Mouse (Mus musculus) midbrain, embryonic 16.5 days (tissue): ENCODE results near the gene Stab2. TPM values are rescaled to one million over a fixed set of nuclear protein-coding genes. Genes with fewer than 3 reads are reported as not detected.

Source experiments
- ATAC-seq: fragments of 200-750 bp; cut with Nextera tagmentation; 2 replicates; pipeline ENCODE4 v1.8.0; 2017; ENCODE audit warnings: moderate TSS enrichment
- H3K27ac ChIP-seq: fragments of 300-500 bp; sonication (generic); 2 replicates; pipeline ENCODE4 v1.5.1; 2014; ENCODE audit warnings: mild to moderate bottlenecking, low read length, mixed read lengths
- H3K27me3 ChIP-seq: fragments of 300-500 bp; sonication (generic); 2 replicates; pipeline ENCODE4 v1.6.1; 2014; ENCODE audit warnings: low read depth, low read length, mixed read lengths; ENCODE audit not compliant: control insufficient read depth, insufficient read depth
- H3K36me3 ChIP-seq: fragments of 300-500 bp; sonication (generic); 2 replicates; pipeline ENCODE4 v1.6.1; 2014; ENCODE audit warnings: mild to moderate bottlenecking, low read length, moderate library complexity, mixed read lengths; ENCODE audit not compliant: control insufficient read depth, insufficient read depth
- H3K4me1 ChIP-seq: fragments of 300-500 bp; sonication (generic); 2 replicates; pipeline ENCODE4 v1.6.1; 2014; ENCODE audit warnings: mild to moderate bottlenecking, low read length, mixed read lengths; ENCODE audit not compliant: control insufficient read depth, insufficient read depth
- H3K4me2 ChIP-seq: fragments of 300-500 bp; sonication (generic); 2 replicates; pipeline ENCODE4 v1.6.1; 2014; ENCODE audit warnings: mild to moderate bottlenecking, low read length, mixed read lengths
- H3K4me3 ChIP-seq: fragments of 300-500 bp; sonication (generic); 2 replicates; pipeline ENCODE4 v1.5.1; 2014; ENCODE audit warnings: low read depth, mild to moderate bottlenecking, low read length, moderate library complexity, mixed read lengths
- H3K9ac ChIP-seq: fragments of 300-500 bp; sonication (generic); 2 replicates; pipeline ENCODE4 v1.6.1; 2014; ENCODE audit warnings: low read depth, low read length, mixed read lengths
- H3K9me3 ChIP-seq: fragments of 300-500 bp; sonication (generic); replicated peaks from 2 replicates; pipeline ENCODE4 v1.6.1; 2014; ENCODE audit warnings: mild to moderate bottlenecking, low read length, mixed read lengths; ENCODE audit not compliant: control insufficient read depth, poor library complexity, severe bottlenecking
- WGBS: fragments of 180-500 bp; shearing (Covaris S2); extraction: QIAGEN DNeasy Blood & Tissue Kit; methylation state at CpG from one replicate; pipeline ENCODE4 v1.1.7; 2014; 5-methylcytosine and 5-hydroxymethylcytosine counted together
- polyA plus RNA-seq: library from polyadenylated mRNA; unstranded; fragments of >200 nt; fragmentation: Nextera tagmentation; extraction: Ambion mirVana; gene quantifications from 2 replicates; pipeline ENCODE4 v1.2.1, GENCODE M21; 2015

Gene Stab2
- polyA plus RNA-seq, 1 experiment from 2014 or later: 0.03 TPM

- WGBS: 91% methylated on average over 14 of the region's 14 CpGs
- no peak overlapping the region for H3K4me2 ChIP-seq
- no peaks in the 10 kb centered on the region for H3K36me3 ChIP-seq
- H3K27me3 ChIP-seq: no peaks in the 10 kb centered on the region
- no peak overlapping the region for H3K27ac ChIP-seq
- no peaks in the 10 kb centered on the region for H3K9me3 ChIP-seq
- H3K4me1 ChIP-seq: no peaks in the 10 kb centered on the region
- no peak overlapping the region for H3K4me3 ChIP-seq
- H3K9ac ChIP-seq: no peak overlapping the region
- no peak for ATAC-seq
These were observed 117.5 kb downstream of the Stab2 start for GRCm38 (mm10) chr10:86890166-86890930.

- no peak overlapping the region for H3K4me3 ChIP-seq
- no peak for ATAC-seq
- H3K36me3 ChIP-seq: no peaks in the 10 kb centered on the region
- no peak overlapping the region for H3K9ac ChIP-seq
- no peak overlapping the region for H3K27ac ChIP-seq
- no peaks in the 10 kb centered on the region for H3K9me3 ChIP-seq
- H3K4me1 ChIP-seq: no peaks in the 10 kb centered on the region
- no peaks in the 10 kb centered on the region for H3K27me3 ChIP-seq
- no peak overlapping the region for H3K4me2 ChIP-seq
These were observed 118.4 kb downstream of the Stab2 start for GRCm38 (mm10) chr10:86889440-86889839.

DNA sequence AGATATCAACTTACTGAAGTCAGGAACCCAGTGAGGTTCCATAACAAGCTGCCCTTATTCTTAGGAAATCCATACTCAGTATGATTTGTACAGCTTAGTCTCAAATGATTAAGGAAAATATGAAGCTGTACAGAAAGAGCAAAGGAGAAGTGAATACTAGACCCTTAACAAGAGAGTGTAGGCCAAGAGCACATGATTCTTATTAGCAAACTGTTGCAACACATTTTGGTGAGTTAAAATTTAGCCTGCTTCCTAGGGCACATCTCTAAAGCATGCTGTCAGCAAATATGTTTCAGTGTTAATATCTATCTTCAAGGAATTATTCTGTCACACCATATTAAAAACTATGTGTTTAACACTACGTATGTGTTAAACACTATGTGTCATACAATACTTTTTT, 121.4 kb downstream of the Stab2 start:
- 92% methylated on average over 1 of the region's 1 CpGs for WGBS
- H3K4me2 ChIP-seq: no peak overlapping the region
- H3K9ac ChIP-seq: no peak overlapping the region
- no peaks in the 10 kb centered on the region for H3K36me3 ChIP-seq
- H3K27ac ChIP-seq: no peak overlapping the region
- H3K27me3 ChIP-seq: no peaks in the 10 kb centered on the region
- H3K4me1 ChIP-seq: no peaks in the 10 kb centered on the region
- H3K9me3 ChIP-seq: no peaks in the 10 kb centered on the region
- no peak overlapping the region for H3K4me3 ChIP-seq
- no peak for ATAC-seq

GRCm38 (mm10) chr10:86881448-86881847, 126.4 kb downstream of the Stab2 start:
- Histone ChIP-seq H3K9me3 (no peaks in the 10 kb centered on the region), H3K4me3 (no peak overlapping the region), H3K4me2 (no peak overlapping the region), H3K27me3 (no peaks in the 10 kb centered on the region), H3K4me1 (no peaks in the 10 kb centered on the region), H3K36me3 (no peaks in the 10 kb centered on the region), H3K9ac (no peak overlapping the region), H3K27ac (no peak overlapping the region)
- ATAC-seq: no peak

- no peak overlapping the region for H3K9ac ChIP-seq
- H3K27ac ChIP-seq: no peak overlapping the region
- no peak overlapping the region for H3K4me3 ChIP-seq
- 56% methylated on average over 5 of the region's 5 CpGs for WGBS
- no peaks in the 10 kb centered on the region for H3K27me3 ChIP-seq
- no peaks in the 10 kb centered on the region for H3K36me3 ChIP-seq
- no peak overlapping the region for H3K4me2 ChIP-seq
- no peaks in the 10 kb centered on the region for H3K9me3 ChIP-seq
- no peak for ATAC-seq
- H3K4me1 ChIP-seq: no peaks in the 10 kb centered on the region
These were observed 127.6 kb downstream of the Stab2 start for GRCm38 (mm10) chr10:86880071-86880806.

DNA sequence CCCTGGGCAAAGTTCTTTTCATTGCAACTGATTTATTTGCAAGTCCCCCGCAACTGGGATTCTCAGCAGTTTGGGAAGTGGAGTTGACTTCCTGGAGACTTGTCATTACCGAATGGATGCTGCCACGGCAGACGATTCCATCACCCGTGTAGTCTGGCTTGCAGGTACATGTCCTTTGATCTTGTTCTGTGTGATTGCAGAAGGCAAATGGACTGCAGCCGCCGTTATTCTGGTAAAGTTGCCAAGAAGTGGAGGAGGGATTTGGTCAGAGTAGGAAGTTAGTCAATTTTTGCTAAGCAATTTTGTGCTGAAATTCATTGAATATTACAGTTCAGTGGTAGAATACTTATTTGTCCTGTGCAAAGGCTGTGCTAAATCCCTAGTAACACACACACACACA, 129.1 kb downstream of the Stab2 start:
- H3K4me2 ChIP-seq: no peak overlapping the region
- no peaks in the 10 kb centered on the region for H3K27me3 ChIP-seq
- H3K4me3 ChIP-seq: no peak overlapping the region
- ATAC-seq: no peak
- H3K9me3 ChIP-seq: no peaks in the 10 kb centered on the region
- H3K4me1 ChIP-seq: no peaks in the 10 kb centered on the region
- H3K36me3 ChIP-seq: no peaks in the 10 kb centered on the region
- H3K27ac ChIP-seq: no peak overlapping the region
- WGBS: 83% methylated on average over 7 of the region's 7 CpGs
- H3K9ac ChIP-seq: no peak overlapping the region

DNA sequence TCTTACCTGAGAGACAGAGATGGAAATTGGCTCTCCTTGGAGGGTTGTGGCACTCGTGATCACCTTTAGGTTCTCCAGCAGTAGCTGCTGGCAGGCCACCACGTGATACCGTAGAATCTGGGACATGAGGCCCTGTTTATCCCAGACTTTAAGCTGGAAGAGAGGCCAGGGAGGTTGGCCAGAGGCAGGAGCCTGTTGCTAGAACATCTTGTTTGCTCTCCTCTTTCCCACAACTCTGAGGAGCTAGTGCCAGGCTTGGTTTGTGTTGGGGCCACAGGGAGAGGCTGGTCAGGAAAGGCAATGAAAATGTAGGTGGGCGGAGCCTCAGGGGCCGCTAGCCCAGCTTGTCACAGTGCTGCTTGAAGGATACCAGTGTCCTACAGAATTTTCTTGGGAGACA, 135.2 kb downstream of the Stab2 start:
- H3K36me3 ChIP-seq: no peaks in the 10 kb centered on the region
- H3K4me1 ChIP-seq: no peaks in the 10 kb centered on the region
- H3K4me2 ChIP-seq: no peak overlapping the region
- no peaks in the 10 kb centered on the region for H3K9me3 ChIP-seq
- H3K27ac ChIP-seq: no peak overlapping the region
- H3K9ac ChIP-seq: no peak overlapping the region
- no peaks in the 10 kb centered on the region for H3K27me3 ChIP-seq
- no peak overlapping the region for H3K4me3 ChIP-seq
- ATAC-seq: no peak
- WGBS: 81% methylated on average over 5 of the region's 5 CpGs

- Histone ChIP-seq H3K27ac (no peak overlapping the region), H3K4me2 (no peak overlapping the region), H3K4me3 (no peak overlapping the region), H3K36me3 (no peaks in the 10 kb centered on the region), H3K9ac (no peak overlapping the region), H3K4me1 (no peaks in the 10 kb centered on the region), H3K27me3 (no peaks in the 10 kb centered on the region), H3K9me3 (no peaks in the 10 kb centered on the region)
- ATAC-seq: no peak
- WGBS: 86% methylated on average over 7 of the region's 7 CpGs
These were observed 135.7 kb downstream of the Stab2 start for GRCm38 (mm10) chr10:86872121-86872520.

GRCm38 (mm10) chr10:86863429-86863828, 144.4 kb downstream of the Stab2 start:
- no peak for ATAC-seq
- 86% methylated on average over 6 of the region's 6 CpGs for WGBS
- no peaks in the 10 kb centered on the region for H3K27me3 ChIP-seq

More at GRCm38 (mm10) chr10:86863429-86863828, 144.4 kb downstream of the Stab2 start:
- no peak overlapping the region for H3K4me3 ChIP-seq
- no peak overlapping the region for H3K9ac ChIP-seq
- H3K4me1 ChIP-seq: no peaks in the 10 kb centered on the region
- H3K27ac ChIP-seq: no peak overlapping the region
- no peak overlapping the region for H3K4me2 ChIP-seq
- no peaks in the 10 kb centered on the region for H3K9me3 ChIP-seq
- no peaks in the 10 kb centered on the region for H3K36me3 ChIP-seq
